Mouse (Mus musculus): ENCODE data around the gene Fpgs.

Gene Fpgs

DNA sequence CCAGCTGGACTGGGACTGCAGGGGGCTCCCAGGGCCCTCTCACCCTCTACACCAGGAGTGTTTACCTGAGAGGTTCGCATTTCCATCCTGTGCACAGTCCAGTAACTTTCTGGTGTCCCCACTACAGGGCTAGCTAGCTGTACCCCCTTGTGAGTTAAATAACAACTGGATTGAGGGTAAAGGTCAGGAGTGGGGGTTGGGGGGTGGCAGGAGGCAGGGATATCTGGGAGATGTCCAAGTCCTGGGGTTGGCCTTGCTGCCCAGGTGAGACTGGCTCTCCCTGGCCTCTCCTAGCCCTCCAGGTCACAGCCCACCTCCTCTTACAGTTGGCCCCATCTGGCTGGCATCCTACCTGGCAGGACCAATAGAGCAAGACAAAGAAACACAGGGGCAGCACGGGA, at the start of gene Fpgs:
Gene Fpgs, minus strand, starts transcription at position 125 of the 401 bp plus-strand sequence.
- DNase-seq = no peak

DNA sequence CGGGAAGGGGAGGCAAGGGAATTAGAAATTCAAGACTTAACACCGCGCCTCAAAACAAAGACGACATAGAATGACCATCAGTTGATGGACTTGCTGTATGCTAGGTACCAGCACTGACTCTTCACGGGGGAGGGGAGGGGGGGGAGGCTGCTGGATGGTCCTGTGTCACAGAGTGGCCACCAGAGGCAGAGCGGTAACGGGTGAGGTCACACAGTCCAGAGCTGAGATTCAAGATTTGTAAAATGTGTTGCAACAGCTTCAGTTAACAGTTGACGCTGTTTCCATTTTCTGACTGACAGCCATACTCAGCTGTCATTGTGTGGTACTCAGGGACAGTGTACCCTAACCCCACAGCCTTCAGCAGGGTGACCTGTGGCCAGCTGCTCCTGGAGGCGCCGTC, 48.2 kb upstream of the Fpgs start:
- DNase-seq = no peak

DNA sequence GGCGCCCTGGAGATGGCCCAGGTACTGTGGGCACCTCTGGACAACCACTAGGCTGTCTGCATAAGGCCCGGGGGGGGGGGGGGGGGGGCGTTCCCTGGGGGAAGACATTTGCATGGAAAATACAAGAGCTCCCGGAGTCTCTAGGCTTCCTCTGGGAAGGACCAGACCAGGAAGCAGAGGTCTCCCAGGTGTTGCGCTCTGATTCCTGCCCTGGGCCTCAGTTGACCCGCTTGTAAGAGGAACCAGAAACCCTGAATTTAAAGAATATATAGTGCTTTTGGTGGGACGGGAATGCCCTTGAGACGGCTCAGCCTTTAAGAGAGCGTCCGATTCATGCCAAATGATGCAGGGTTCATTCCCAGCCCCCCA, 47.7 kb upstream of the Fpgs start:
- DNase-seq = no peak

DNA sequence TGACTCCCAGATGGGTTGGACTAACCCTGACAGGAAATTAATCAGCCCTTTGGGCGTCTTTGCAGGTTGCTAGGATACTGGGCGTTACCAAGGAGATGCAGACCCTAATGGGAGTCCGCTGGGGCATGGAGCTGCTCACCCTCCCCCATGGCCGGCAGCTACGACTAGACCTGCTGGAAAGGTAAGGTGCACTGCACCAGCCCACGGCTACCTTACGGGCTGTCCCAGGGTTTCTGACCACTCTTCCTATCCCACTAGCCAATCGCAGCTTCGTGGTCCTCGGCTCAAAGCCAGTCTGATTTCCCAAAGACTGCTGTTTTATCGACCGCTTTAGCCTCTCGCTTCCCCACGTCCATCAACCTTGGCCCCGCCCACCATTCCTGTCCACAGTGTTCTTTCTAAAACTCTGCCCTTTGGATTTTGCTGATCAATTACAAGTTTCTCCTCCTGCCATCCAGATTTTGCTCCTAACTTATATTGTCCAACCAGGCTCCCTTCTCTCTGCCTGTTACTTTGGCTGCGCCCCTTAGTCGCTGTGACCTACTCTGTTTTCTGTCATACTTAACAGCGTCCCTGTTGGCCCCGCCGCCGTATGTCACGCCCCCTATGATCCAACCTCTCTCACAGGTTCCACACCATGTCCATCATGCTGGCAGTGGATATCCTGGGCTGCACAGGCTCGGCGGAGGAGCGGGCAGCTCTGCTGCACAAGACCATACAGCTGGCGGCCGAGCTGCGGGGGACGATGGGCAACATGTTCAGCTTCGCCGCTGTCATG, 47.1 kb upstream of the Fpgs start:
- no peak for DNase-seq

DNA sequence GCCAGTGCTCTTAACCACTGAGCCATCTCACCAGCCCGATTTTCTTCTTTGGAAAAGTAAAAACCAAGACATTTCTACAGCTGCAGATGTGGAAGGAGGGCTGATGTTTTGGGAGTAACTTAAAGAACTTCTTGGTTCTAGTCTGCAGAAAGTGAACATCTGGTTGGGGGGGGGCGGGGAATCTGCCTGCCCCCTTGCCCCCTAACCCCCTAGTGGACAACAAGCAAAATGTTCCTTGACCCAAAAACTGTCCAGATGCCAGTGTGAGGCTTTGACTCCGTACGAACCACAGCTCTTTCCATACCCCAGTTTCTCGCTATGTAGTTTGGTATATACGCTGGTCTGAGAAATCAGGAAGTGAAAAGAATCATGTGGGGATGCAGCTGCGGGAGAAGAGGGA, 46.3 kb upstream of the Fpgs start:
- DNase-seq = no peak

DNA sequence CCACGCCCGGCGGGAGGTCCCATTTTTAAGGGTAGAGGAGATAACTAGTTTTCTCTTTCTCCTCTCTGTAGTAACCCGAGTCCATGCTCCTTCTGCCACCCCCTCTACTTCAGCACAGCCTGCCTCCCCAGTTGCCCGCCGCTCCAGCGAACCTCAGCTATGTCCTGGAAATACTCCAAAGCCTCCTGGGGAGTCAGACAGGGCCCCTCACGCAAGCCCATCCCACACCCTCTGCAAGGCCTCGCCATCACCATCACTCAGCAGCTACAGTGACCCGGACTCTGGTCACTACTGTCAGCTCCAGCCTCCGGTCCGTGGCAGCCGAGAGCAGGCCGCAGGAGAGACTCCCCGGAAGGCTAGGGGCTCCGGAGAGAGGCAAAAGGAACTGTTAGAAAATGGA, 45.1 kb upstream of the Fpgs start:
- DNase-seq = no peak

DNA sequence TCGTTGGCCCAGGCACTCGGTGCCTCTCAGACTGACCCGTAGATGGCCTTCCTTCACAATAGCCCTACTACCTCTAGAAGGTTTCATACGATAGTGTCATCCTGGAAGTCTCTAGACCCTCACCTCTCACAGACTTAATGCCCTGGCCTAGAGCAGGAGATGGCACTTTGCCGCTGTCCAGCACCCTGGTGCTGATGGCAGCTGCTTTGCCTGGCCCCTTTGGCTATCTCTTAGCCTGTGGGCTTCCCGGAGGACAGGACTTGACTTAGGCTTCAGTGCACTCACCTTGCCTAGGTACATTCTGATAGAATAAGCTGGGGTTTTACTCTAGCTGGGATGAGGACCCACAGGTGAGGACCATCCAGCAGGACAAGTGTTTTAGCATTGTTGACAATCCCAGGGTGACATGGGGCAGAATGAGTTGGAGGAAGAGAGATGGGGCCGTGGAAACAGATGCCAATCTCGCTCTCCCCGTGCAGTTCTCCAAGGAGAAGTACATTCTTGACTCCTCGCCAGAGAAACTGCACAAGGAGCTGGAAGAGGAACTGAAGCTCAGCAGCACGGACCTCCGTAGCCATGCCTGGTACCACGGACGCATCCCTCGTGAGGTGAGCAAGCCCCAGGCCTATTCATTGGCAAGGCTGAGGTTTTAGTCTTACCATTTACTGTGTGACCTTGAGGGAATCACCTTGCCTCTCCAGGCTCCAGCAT, 40.5 kb upstream of the Fpgs start:
- DNase-seq = no peak

DNA sequence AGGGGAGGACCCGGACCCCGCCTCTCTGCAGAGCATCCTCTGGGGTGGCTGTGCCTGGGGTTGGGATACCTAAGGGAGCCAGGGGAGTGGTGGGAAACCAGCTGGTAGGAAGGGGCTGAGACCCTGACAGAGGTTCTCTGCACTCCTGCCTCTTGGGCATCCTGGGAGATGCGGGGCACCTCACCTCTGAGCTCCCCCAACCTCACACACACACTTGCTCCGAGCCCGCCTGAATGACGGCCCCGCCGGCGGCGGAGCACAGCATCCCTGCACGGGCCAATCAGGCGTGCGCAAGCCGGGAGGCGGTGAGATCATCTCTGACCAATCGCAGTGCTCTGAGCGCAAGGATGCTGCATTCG, 38.2 kb upstream of the Fpgs start:
- no peak for DNase-seq

DNA sequence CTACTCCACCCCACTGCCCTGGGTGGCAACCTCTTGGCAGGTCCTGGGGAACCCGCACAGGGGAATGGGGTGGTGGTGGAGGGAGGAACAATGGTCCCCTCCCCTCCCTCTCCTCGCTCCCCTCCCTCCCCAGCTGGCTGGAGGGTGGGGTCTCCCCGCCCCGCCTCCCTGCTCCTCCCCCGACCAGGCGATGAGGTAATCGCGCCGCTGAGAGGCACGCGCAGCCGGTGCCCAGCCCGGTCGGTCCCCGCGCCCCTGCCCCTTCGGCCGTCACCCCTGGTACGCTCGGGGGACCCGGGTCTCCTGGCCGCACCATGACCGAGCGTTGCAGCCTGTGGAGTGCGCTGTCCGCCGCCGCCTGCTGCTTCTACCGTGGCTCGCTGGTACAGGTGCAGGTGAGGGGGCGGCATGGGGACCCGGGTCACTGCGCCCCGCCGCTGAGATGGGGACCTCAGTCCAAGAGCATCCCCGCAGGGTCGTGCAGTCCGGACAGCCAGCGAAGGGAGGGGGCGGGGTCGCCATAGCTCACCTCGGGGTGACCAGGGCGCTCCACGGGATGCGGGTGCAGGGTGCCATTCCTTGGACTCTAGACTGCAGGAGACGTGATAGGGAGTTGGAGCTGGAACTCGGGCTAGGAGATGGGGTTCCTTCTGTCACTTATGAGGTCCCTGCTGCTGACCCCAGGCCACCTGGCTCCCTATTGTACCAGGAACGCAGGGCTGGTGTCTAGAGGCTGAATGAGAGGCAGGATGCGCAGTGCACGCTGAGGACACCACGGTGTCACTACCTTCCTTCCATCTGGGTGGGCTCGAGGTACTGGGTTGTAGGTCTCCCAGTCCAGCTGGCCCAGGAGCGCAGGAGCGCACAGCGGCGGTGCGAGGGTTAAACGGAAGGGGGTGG, 37.6 kb upstream of the Fpgs start:
- DNase-seq = no peak

DNA sequence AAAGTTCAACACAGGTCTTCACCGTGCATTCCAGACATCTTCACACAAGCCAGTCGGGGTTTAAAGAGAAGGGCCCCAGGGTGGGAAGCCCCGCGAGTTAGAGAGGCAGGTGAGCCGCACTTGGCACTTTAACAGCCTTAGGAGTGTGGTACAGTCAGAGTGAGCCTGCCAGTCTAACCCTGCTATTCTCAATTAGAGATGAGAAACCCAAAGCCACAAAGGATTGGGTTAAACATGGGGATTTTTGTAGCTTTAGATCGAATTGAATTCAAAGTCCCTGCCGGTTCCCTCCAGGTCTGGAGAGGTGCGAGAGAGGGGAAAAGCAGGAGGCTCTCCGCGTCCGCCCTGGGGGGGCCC, 36.9 kb upstream of the Fpgs start, which contains the start of gene 6330409D20Rik:
Gene 6330409D20Rik, minus strand, starts transcription at position 101 of the 357 bp plus-strand sequence.
- DNase-seq = no peak

DNA sequence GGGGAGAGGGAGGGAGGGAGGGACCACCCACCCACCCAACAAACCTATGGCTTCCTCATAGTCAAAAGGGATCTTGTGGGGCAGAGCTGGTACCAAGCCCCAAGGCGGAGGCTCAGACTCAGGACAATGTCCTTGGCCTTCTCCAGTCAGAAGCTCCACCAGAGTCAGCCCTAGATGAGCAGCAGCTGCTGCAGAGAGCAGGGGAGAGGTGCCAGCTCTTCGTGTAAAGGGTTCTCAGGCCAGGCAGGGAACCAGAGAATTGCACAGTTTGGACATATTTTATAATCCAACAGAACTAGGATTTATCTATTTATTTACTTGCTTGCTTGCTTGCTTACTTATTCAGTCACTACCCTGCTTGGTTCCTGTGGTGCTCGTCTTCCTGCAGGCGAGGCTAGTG, 35.4 kb upstream of the Fpgs start:
- DNase-seq = no peak

DNA sequence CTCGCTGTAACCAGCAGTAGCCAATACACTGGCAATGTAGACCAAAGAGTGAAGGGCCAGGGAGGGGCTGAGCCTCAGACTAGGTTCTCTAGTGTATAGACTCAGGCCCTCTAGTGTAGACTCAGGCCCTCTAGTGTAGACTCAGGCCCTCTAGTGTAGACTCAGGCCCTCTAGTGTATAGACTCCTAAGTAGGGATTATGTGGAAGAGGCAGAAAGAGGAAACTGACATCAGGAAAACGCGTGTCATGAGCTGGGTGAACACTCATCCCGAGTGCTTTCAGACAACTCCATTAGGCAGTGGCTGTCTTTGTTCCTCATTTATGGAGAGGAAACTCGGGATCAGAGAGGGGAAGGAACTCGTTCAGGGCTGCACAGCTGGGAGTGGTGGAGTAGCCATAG, 33.1 kb upstream of the Fpgs start:
- DNase-seq = no peak

DNA sequence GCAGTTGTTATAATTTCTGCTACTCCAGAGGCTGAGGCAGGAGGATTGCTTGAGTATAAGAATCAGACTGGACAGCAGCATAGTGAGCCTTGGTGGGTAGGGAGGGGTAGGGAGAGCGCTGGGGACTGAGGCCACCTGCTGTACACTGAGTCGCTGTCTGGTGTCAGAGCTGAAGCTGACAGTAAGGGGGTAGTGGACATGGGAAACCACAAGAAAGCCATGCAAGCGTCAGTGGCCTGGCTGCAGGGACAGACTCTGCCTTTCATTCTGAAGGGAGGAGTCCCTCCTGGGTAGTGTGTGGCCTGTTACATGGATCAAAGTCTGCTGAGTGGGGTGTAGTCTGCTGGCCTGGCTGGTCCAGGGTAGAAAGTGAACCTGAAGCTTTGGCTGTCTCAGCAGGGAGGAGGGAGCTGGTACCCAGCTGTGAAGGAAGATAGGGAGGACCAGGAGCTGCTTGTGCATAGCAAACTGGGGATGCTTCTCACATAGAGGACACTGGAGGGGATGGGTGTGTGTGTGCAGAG, 32.4 kb upstream of the Fpgs start:
- no peak for DNase-seq

DNA sequence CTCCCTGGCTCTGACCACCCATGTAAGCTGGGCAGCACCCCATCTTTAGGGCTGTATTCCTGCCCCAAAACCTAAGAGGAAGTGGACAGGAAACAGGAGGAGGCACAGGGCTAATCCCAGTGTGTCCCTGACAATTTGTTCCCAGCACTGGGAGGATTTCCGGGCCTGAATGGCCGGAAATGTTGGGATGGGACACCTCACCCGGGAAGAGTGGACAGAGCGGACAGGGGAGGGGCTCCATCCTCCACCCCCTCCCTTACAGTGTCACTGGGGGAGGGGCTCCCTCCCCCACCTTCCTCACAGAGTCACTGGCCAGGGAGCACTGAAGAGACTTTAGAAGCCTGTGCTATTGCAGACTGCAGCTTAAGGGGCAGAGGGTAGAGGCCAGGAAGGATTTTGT, 31.0 kb upstream of the Fpgs start:
- no peak for DNase-seq

DNA sequence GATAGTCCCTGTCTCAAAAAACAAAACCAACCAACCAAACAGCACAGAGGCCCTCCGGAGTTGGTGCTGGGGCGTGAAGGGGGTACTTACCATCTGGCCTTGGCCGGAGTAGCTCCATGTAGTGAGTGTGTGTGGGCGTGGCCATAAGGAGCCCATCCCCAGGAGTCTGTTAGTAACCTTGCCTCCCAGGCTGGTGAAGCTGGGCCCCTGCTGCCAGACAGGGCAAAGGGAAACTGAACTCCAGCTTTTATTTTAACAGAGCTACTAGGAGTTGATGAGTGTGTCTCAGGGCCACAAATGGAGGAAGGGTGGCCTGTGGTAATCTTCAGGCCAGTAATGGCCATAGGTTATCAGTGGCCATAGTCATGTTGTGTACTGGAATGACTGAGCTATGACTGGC, 30.5 kb upstream of the Fpgs start:
- no peak for DNase-seq

DNA sequence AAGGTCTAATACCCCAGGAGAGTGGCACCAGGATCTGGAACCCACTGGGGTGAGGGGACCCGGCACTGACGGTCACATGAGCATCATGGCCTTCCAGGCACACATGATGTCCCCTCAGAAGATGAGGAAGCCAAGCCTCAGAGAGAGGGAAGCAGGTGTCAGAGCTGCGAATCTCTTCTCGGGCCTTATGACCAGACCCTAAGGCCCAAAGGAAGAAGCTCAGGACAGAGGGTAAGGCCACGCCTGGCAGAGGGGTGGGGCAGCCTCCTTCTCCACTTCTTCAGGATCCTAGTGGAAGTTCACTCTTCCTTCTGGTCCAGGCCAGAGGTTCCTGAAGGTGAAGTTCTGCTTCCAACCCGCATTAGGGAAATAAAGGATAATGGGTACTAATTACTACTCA, 28.8 kb upstream of the Fpgs start:
- no peak for DNase-seq

DNA sequence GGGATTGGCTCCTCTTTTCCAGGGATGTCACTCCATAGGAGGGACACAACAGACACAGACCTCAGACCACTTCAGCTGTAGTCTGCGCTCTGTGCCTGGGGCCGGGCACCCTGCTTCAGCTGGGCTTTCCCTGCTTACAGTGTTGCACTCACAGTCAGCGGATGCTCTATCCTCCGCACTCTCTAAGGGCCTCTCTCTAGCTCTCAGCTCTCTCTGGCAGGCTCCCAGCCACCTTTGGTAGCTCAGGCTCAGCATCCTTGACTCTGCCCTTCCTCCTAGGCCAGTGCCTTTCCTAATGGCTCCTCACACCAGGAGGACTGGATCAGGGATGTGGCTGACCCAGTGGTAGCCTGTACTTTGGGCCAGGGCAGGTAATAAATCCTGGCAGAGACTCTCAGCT, 28.0 kb upstream of the Fpgs start:
- no peak for DNase-seq

DNA sequence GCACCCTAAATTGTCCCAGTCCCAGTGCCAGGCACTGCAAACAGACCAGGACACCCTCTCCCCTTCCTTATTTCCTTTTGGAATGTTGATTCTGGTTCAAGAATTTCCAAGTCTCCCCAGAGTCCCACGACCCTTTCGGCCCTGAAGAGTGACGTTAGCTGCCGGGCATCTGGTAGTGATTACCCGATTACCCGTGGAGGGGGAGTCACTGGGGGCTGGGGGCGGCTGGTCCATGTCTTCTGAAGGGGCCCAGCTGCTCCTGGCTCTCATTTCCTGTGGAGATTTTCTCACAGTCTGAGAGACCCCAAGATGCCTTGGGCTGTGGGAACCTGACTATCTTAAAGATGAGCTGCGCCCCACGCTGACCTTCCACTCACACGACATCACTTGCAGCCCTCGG, 26.9 kb upstream of the Fpgs start:
- DNase-seq = no peak

DNA sequence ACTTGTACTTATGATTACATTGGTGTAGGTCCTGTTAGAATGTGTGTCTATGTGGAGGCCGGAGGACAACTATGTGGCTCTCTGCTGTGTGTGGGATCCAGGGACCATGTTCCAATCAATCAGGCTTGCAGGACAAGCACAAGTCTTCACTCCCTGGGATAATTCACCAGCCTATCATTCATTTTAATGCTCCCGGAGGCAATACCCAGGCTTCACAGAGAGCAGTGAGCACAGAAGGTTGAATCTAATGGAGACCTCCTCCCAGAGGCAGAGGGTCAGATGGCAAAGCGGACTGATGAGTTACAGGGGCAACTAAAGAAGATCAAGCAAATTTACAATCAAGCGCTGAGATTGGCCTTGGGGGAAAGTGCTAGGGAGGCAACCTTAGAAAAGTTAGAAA, 25.6 kb upstream of the Fpgs start:
- no peak for DNase-seq

DNA sequence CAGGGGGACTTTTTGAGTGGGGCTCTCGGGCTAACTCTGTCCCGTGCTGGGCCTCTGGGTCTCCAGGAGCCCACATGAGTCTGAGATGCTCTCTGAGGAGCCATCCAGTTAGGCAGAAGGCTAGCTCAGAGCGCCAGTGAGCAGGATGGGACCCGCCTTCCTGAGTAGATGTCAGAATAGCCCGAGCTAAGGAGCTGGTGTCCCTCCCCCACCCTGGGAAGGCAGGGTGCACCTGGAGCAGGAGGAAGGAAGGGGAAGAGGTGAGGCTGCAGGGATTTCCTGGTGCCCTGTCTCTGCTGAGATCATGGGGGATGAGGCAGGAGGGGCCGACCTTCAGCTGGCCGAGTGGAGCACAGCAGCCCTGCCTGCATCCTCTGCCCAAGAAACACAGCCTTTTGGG, 24.5 kb upstream of the Fpgs start:
- DNase-seq = no peak

DNA sequence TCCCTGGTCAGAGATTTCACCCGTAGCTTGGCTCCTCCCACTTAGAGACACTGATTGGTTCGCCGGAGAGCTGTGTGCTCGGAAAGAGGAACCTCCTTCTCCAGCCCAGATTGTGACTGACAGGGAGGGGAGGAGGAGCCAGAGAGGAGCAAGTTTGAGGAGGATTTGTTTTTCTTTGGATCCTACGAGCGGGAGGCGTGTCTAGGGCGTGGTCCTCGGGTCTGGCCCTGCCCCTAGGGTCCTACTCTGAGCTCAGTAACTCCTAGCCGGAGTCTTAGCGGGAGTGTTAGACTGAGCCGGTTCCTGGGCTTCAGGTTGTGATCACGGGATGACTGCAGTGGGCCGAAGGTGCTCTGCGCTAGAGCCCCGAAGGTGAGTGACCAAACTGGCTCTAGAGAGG, 23.5 kb upstream of the Fpgs start:
- DNase-seq = peak; percentile 71 to 73

DNA sequence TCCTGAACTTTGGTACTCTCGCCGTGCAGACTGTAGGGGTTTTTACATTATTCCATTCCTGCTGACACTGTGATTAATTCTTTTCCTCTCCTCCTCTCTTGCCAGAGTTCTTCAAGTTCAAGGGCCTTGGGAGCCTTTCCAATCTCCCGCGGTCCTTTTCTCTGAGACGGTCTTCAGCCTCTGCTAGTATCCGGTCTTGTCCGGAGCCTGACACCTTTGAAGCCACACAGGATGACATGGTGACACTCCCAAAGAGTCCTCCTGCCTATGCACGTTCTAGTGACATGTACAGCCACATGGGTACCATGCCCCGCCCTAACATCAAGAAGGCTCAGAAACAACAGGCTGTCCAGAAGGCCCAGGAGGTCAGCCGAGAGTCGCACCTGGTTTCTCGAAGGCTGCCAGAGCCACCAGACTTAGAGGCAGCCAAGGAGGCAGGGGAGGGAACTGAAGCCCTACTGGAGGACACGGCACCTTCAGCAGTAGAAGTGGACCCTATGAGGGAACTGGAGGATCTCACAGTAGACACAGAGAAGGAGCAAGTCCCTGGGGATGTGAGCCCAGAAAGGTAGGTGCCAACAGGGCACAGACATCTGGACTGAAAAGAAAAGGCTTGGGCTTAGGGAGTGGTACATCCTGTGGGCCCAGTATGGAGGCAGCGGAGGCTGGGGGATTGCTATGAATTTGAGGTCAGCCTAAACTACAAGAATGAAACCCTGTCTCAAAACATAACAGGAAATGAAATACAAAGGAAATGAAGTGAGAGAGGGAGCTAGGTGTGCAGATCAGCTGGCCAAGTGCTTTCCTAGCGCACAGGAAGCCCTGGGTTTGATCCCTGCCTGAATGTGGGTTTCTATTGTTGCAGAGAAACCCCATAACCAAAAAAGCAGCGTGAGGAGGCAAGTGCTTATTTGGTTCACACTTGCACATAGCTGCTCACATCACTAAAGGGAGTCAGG, 21.2 kb upstream of the Fpgs start:
- no peak for DNase-seq

Data from spleen, adult 18-20 months (tissue).